Comparison of ENCODE assay signal across 12 mouse cellular contexts in the genomic region with DNA sequence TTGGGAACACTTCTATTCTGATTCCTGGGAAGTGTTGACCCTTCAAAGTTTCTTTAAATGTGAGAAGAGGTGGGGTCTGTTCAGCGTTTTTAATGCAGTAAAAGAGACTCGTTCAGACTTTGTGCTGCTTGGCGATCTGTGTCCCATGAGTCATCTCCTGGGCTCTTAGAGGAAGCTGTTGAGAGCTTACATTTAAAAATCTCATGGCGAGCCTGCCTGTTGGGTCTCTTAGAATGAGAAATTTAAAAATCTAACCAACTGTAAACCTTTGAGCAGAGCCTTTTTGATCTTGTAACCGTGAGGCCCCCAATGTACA. TPM values are rescaled to one million over a fixed set of nuclear protein-coding genes. Genes with fewer than 3 reads are reported as not detected.
DNase-seq lines count a peak whose midpoint lies in the region; ATAC-seq and TF ChIP-seq lines count a peak whose summit lies in the region.
"Had no signal": no experiment of that assay in that cellular context is flagged by ENCODE, and none has a peak within 500 bp of the region (broad histone marks: within the 10 kb centered on the region; RNA-seq: fewer than 3 reads in every experiment).

No protein-coding gene starts in this region.

- WGBS in kidney, adult 2 months: 54% methylated on average over 5 of the region's 5 CpGs
- 51% methylated on average over 5 of the region's 5 CpGs for WGBS in embryonic facial prominence, embryonic 12.5 days
- 26% methylated on average over 5 of the region's 5 CpGs for WGBS in liver, embryonic 12.5 days (ENCODE audit: insufficient replicate concordance)
- WGBS in midbrain, embryonic 11.5 days: 80% methylated on average over 5 of the region's 5 CpGs
- 80% methylated on average over 5 of the region's 5 CpGs for WGBS in hindbrain, embryonic 12.5 days

- no peak overlapping the region for H3K9ac ChIP-seq in embryonic facial prominence, embryonic 12.5 days
- no peak overlapping the region for H3K9ac ChIP-seq in liver, embryonic 12.5 days
- no peak overlapping the region for H3K9ac ChIP-seq in midbrain, embryonic 11.5 days (ENCODE audit: low read length)
- H3K9ac ChIP-seq in hindbrain, embryonic 12.5 days: no peak overlapping the region
- H3K9ac ChIP-seq: forebrain, embryonic 15.5 days had no signal

- no peak for TF ChIP-seq CTCF in kidney, adult 2 months (conservative IDR thresholded peaks at IDR 0.05; ENCODE audit: insufficient read depth, insufficient read length, low read depth, low read length)

- no peak for DNase-seq in kidney, adult 2 months
- DNase-seq in kidney, adult 11 months: no peak
- peak; percentile 34 for DNase-seq in MEL-GATA-1-ER (ENCODE audit: extremely low read depth, low read depth)
- no peak for DNase-seq in T-cell, adult 2 months (ENCODE audit: low spot score)
- DNase-seq in midbrain, embryonic 11.5 days (ENCODE audit: low spot score, missing footprints): no peak
- DNase-seq: adrenal gland, postnatal 25 days; cerebellum, adult 9-11 months; spleen, adult 18-20 months had no signal

- peaks cover 8% of the 10 kb centered on the region; the same call in 1 of the 2 replicates for H3K4me1 ChIP-seq in kidney, adult 2 months (ENCODE audit: control insufficient read depth, insufficient read depth, low read length)
- peaks cover 30% of the 10 kb centered on the region for H3K4me1 ChIP-seq in embryonic facial prominence, embryonic 12.5 days
- peaks cover 42% of the 10 kb centered on the region for H3K4me1 ChIP-seq in liver, embryonic 12.5 days
- no peaks in the 10 kb centered on the region for H3K4me1 ChIP-seq in midbrain, embryonic 11.5 days (ENCODE audit: control insufficient read depth, insufficient read depth, low read length)
- peaks cover 9% of the 10 kb centered on the region for H3K4me1 ChIP-seq in hindbrain, embryonic 12.5 days

- ATAC-seq in embryonic facial prominence, embryonic 12.5 days (ENCODE audit: insufficient number of reproducible peaks, insufficient read depth, low FRiP score, low TSS enrichment): no peak
- no peak for ATAC-seq in liver, embryonic 12.5 days
- ATAC-seq in midbrain, embryonic 11.5 days (ENCODE audit: low FRiP score): no peak
- no peak for ATAC-seq in hindbrain, embryonic 12.5 days (ENCODE audit: low FRiP score)
- ATAC-seq: forebrain, embryonic 15.5 days had no signal

- no peak for TF ChIP-seq POLR2A in kidney, adult 2 months (IDR thresholded peaks at IDR 0.05; ENCODE audit: low read depth, low read length)

- H3K9me3 ChIP-seq in embryonic facial prominence, embryonic 12.5 days: no peaks in the 10 kb centered on the region
- H3K9me3 ChIP-seq in liver, embryonic 12.5 days (replicated peaks): no peaks in the 10 kb centered on the region
- H3K9me3 ChIP-seq in midbrain, embryonic 11.5 days (ENCODE audit: control insufficient read depth, low read length): no peaks in the 10 kb centered on the region
- no peaks in the 10 kb centered on the region for H3K9me3 ChIP-seq in hindbrain, embryonic 12.5 days (replicated peaks)
- H3K9me3 ChIP-seq: forebrain, embryonic 15.5 days had no signal

- H3K27ac ChIP-seq in kidney, adult 2 months (ENCODE audit: insufficient read depth, low read depth, low read length): peak overlapping the region; percentile 69
- peak overlapping the region; percentile 86 for H3K27ac ChIP-seq in embryonic facial prominence, embryonic 12.5 days
- H3K27ac ChIP-seq in liver, embryonic 12.5 days: peak overlapping the region; percentile 48; the same call in 1 of the 2 replicates
- H3K27ac ChIP-seq in midbrain, embryonic 11.5 days (ENCODE audit: low read depth, low read length): no peak overlapping the region
- H3K27ac ChIP-seq in hindbrain, embryonic 12.5 days: no peak overlapping the region
- H3K27ac ChIP-seq: forebrain, embryonic 15.5 days had no signal

- no peak overlapping the region for H3K4me2 ChIP-seq in embryonic facial prominence, embryonic 12.5 days (replicated peaks)
- peak overlapping the region; percentile 51 for H3K4me2 ChIP-seq in liver, embryonic 12.5 days
- no peak overlapping the region for H3K4me2 ChIP-seq in midbrain, embryonic 11.5 days
- no peak overlapping the region for H3K4me2 ChIP-seq in hindbrain, embryonic 12.5 days (replicated peaks)
- H3K4me2 ChIP-seq: forebrain, embryonic 15.5 days had no signal

- no peaks in the 10 kb centered on the region for H3K27me3 ChIP-seq in kidney, adult 2 months (replicated peaks; ENCODE audit: control insufficient read depth, insufficient read depth, low read length)
- no peaks in the 10 kb centered on the region for H3K27me3 ChIP-seq in embryonic facial prominence, embryonic 12.5 days
- H3K27me3 ChIP-seq in liver, embryonic 12.5 days (replicated peaks): peaks cover 12% of the 10 kb centered on the region
- H3K27me3 ChIP-seq in midbrain, embryonic 11.5 days (ENCODE audit: control insufficient read depth, insufficient read depth, low read length): no peaks in the 10 kb centered on the region
- no peaks in the 10 kb centered on the region for H3K27me3 ChIP-seq in hindbrain, embryonic 12.5 days
- H3K27me3 ChIP-seq: forebrain, embryonic 15.5 days had no signal

- H3K4me3 ChIP-seq in kidney, adult 2 months (ENCODE audit: insufficient read depth, low read depth, low read length): no peak overlapping the region
- no peak overlapping the region for H3K4me3 ChIP-seq in embryonic facial prominence, embryonic 12.5 days
- no peak overlapping the region for H3K4me3 ChIP-seq in liver, embryonic 12.5 days
- no peak overlapping the region for H3K4me3 ChIP-seq in midbrain, embryonic 11.5 days (ENCODE audit: low read depth, low read length)
- H3K4me3 ChIP-seq in hindbrain, embryonic 12.5 days: no peak overlapping the region
- H3K4me3 ChIP-seq: forebrain, embryonic 15.5 days had no signal

- H3K36me3 ChIP-seq in kidney, adult 2 months (ENCODE audit: control insufficient read depth, insufficient read depth, low read length): no peaks in the 10 kb centered on the region; the same call in 1 of the 2 replicates
- H3K36me3 ChIP-seq in embryonic facial prominence, embryonic 12.5 days: peaks cover 26% of the 10 kb centered on the region
- peaks cover 4% of the 10 kb centered on the region; the same call in 1 of the 2 replicates for H3K36me3 ChIP-seq in liver, embryonic 12.5 days
- no peaks in the 10 kb centered on the region for H3K36me3 ChIP-seq in midbrain, embryonic 11.5 days (ENCODE audit: control insufficient read depth, insufficient read depth, low read length)
- no peaks in the 10 kb centered on the region for H3K36me3 ChIP-seq in hindbrain, embryonic 12.5 days
- H3K36me3 ChIP-seq: forebrain, embryonic 15.5 days had no signal

RNA-seq across cellular contexts. Expression of gene Umps, which starts 43.9 kb away (rescaled TPM):
- polyA plus RNA-seq in kidney, adult 2 months (2012; rRNA removed): 14.9 and 16.5 TPM in 2 replicates
- polyA plus RNA-seq in embryonic facial prominence, embryonic 12.5 days (2016; fragmentation: Nextera tagmentation; extraction: Ambion mirVana): 62.6 and 63.6 TPM in 2 replicates
- polyA plus RNA-seq in liver, embryonic 12.5 days (2016; fragmentation: Nextera tagmentation; extraction: Ambion mirVana): 66.6 and 68.0 TPM in 2 replicates
- 70.8 and 72.9 TPM in 2 replicates for polyA plus RNA-seq in midbrain, embryonic 11.5 days (2014; fragmentation: Nextera tagmentation; extraction: Ambion mirVana)
- polyA plus RNA-seq in hindbrain, embryonic 12.5 days (2016; fragmentation: Nextera tagmentation; extraction: Ambion mirVana): 38.2 and 39.4 TPM in 2 replicates

Comparison
In these comparisons a context has a peak if more than half of its experiments do, and no peak if none do; other contexts are left out.
1. H3K27ac ChIP-seq: peak in kidney, adult 2 months (single experiment), embryonic facial prominence, embryonic 12.5 days (single experiment) and liver, embryonic 12.5 days (single experiment); none in midbrain, embryonic 11.5 days (single experiment) and hindbrain, embryonic 12.5 days (single experiment).